Mouse (Mus musculus): ENCODE results near the gene Cldn3. TPM values are rescaled to one million over a fixed set of nuclear protein-coding genes. Genes with fewer than 3 reads are reported as not detected.
"Not testable (repeated sequence)": the region's sequence is repeated elsewhere in the genome, so short reads cannot be mapped to it uniquely, and the experiment has no call there.

Cldn3 gene
- 0.52 and 0.67 TPM in 2 replicates for polyA plus RNA-seq (2012; rRNA removed)

DNA sequence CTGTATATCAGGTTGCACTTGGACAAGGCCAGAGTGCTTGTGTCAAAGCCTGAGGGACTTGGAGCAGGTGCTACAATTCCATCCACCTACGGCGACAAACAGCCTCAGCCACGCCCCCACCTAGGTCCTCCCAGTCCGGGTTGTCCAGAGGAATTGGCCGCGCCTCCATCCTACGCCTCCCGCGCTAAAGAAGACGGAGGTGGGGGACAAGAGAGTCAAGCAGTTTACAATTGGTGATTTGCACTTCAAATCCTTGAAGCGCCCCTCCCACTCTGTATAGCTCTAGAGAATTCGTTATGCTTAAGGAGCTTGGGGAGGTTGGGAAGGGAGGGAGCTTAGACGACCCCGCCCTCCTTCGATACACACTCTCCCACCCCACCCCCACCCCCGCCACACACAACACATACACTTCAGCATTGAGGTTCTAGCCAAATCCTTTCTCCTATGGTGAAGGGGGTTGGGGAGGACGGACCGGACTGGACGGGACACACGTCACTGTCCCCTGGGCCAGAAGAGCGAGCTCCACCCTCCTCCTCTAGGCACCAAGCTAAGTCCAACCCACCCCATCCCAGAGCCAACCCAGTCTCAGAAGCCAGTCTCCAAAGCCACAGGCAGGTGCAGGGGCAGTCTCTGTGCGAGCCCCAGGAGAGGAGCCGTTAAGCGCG, at the start of gene Cldn3:
TSS of gene Cldn3 (plus strand) at position 582 of the 665 bp plus-strand sequence.
- no peak for DNase-seq
- no peak within 1 kb of the TSS for H3K27ac ChIP-seq (ENCODE audit: insufficient read depth, low read length)
- TF ChIP-seq POLR2A (IDR thresholded peaks at IDR 0.05; ENCODE audit: borderline replicate concordance, insufficient read depth, low read length) (no peak), CTCF (IDR thresholded peaks at IDR 0.05; ENCODE audit: borderline replicate concordance, insufficient read depth, low read depth, low read length) (no peak)
- H3K27me3 ChIP-seq (ENCODE audit: control insufficient read depth, insufficient read depth, low read length): no peaks in the 10 kb centered on the region; the same call in 1 of the 2 replicates
- WGBS: 3% methylated on average over 25 of the region's 25 CpGs
- H3K4me1 ChIP-seq (ENCODE audit: control insufficient read depth, insufficient read depth, low read length): no peaks in the 10 kb centered on the region
- H3K4me3 ChIP-seq (replicated peaks; ENCODE audit: insufficient read depth, low read depth, low read length): no peak within 1 kb of the TSS

DNA sequence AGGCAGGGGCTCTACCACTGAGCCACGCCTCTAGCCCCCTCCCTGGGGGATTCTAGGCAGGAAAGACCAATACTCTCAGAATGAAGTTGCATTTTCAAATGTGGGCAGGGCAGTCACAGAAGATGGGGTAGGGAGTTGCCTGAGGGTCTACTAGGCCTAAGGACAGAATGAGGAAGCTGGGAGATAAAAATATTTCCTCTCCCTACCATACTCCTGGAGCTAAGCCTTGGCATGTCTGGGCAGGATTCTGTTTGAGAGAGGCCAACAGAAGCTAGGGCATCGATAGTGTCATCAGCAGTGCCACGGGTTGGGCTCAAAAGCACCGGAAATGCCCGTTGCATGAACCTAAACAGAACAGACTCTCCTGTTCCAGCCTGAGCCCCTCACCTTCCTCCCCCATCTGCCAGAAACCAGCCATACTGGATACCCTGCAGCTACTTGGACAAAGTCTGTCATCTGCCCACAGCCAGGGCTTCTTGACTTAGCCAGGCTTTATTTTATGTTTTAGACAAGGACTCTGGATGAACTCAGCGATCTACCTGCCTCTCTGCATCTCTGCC, 49.3 kb upstream of the Cldn3 start:
- H3K27ac ChIP-seq (ENCODE audit: insufficient read depth, low read length): no peak overlapping the region
- no peak overlapping the region for H3K4me3 ChIP-seq (replicated peaks; ENCODE audit: insufficient read depth, low read depth, low read length)
- WGBS: 70% methylated on average over 6 of the region's 6 CpGs
- TF ChIP-seq CTCF (IDR thresholded peaks at IDR 0.05; ENCODE audit: borderline replicate concordance, insufficient read depth, low read depth, low read length): no peak
- no peak for TF ChIP-seq POLR2A (IDR thresholded peaks at IDR 0.05; ENCODE audit: borderline replicate concordance, insufficient read depth, low read length)
- H3K4me1 ChIP-seq (ENCODE audit: control insufficient read depth, insufficient read depth, low read length): no peaks in the 10 kb centered on the region
- no peaks in the 10 kb centered on the region for H3K27me3 ChIP-seq (ENCODE audit: control insufficient read depth, insufficient read depth, low read length)
- no peak for DNase-seq

DNA sequence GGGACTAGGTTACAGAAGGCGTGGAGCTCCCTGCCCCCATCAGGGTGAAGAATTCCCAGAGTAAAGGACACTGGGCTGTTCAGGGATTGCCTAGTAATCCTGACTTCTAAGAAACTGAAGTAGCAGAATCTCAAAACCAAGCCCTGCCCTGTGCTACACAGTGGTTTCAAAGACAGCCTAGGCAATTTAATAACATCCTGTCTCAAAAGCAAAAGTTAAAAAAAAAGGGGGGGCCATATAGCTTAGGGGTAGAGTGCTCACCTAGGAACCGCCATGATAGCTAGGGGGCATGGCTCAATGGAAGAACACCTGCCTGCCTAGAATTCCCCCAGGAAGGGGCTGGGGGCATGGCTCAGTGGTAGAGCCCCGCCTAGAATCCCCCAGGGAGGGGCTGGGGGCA, 46.9 kb upstream of the Cldn3 start:
- Histone ChIP-seq H3K27ac (ENCODE audit: insufficient read depth, low read length) (no peak overlapping the region), H3K4me3 (replicated peaks; ENCODE audit: insufficient read depth, low read depth, low read length) (no peak overlapping the region), H3K4me1 (ENCODE audit: control insufficient read depth, insufficient read depth, low read length) (0 out of 2 replicates have a peak, but pooled peaks cover 2% of the 10 kb centered on the region), H3K27me3 (ENCODE audit: control insufficient read depth, insufficient read depth, low read length) (no peaks in the 10 kb centered on the region)
- TF ChIP-seq POLR2A (IDR thresholded peaks at IDR 0.05; ENCODE audit: borderline replicate concordance, insufficient read depth, low read length): no peak
- WGBS: 69% methylated on average over 3 of the region's 3 CpGs
- DNase-seq: no peak

DNA sequence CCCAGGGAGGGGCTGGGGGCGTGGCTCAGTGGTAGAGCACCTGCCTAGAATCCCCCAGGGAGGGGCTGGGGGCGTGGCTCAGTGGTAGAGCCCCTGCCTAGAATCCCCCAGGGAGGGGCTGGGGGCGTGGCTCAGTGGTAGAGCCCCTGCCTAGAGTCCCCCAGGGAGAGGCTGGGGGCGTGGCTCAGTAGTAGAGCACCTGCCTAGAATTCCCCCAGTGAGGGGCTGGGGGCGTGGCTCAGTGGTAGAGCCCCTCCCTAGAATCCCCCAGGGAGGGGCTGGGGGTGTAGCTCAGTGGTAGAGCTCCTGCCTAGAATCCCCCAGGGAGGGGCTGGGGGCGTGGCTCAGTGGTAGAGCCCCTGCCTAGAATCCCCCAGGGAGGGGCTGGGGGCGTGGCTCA, 46.5 kb upstream of the Cldn3 start:
- DNase-seq; H3K4me3 ChIP-seq (replicated peaks; ENCODE audit: insufficient read depth, low read depth, low read length); H3K4me1 ChIP-seq (ENCODE audit: control insufficient read depth, insufficient read depth, low read length); H3K27ac ChIP-seq (ENCODE audit: insufficient read depth, low read length); H3K27me3 ChIP-seq (ENCODE audit: control insufficient read depth, insufficient read depth, low read length): not testable (repeated sequence)
- 88% methylated on average over 4 of the region's 7 CpGs for WGBS

GRCm38 (mm10) chr5:134941472-134942209, 44.4 kb upstream of the Cldn3 start:
- H3K27ac ChIP-seq (ENCODE audit: insufficient read depth, low read length): no peak overlapping the region
- H3K27me3 ChIP-seq (ENCODE audit: control insufficient read depth, insufficient read depth, low read length): no peaks in the 10 kb centered on the region
- TF ChIP-seq POLR2A (IDR thresholded peaks at IDR 0.05; ENCODE audit: borderline replicate concordance, insufficient read depth, low read length): no peak
- TF ChIP-seq CTCF (IDR thresholded peaks at IDR 0.05; ENCODE audit: borderline replicate concordance, insufficient read depth, low read depth, low read length): no peak
- 94% methylated on average over 14 of the region's 14 CpGs for WGBS
- no peak overlapping the region for H3K4me3 ChIP-seq (replicated peaks; ENCODE audit: insufficient read depth, low read depth, low read length)
- 0 out of 2 replicates have a peak, but pooled peaks cover 2% of the 10 kb centered on the region for H3K4me1 ChIP-seq (ENCODE audit: control insufficient read depth, insufficient read depth, low read length)
- no peak for DNase-seq

DNA sequence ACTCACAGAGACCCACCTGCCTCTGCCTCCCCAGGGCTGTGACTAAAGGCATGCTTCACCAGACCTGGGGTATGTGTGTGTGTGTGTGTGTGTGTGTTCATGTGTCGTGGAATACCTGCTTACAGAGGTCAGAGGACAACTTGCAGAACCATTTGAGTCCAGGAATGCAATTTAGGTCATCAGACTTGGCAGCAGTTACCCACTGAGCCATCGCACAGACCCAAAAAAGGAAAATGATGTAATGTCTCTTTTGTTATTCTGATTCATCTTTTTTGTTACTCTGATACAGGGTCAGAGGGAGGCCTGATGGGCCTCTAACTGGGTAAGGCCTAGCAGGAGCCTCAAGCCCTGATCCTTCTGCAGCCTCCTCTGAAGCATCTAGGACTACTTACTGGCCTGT, 43.3 kb upstream of the Cldn3 start:
- no peaks in the 10 kb centered on the region for H3K27me3 ChIP-seq (ENCODE audit: control insufficient read depth, insufficient read depth, low read length)
- TF ChIP-seq POLR2A (IDR thresholded peaks at IDR 0.05; ENCODE audit: borderline replicate concordance, insufficient read depth, low read length): no peak
- WGBS: 24% methylated on average over 2 of the region's 2 CpGs
- no peak overlapping the region for H3K27ac ChIP-seq (ENCODE audit: insufficient read depth, low read length)
- DNase-seq: peak; percentile 17 to 36
- H3K4me1 ChIP-seq (ENCODE audit: control insufficient read depth, insufficient read depth, low read length): 0 out of 2 replicates have a peak, but pooled peaks cover 2% of the 10 kb centered on the region
- no peak overlapping the region for H3K4me3 ChIP-seq (replicated peaks; ENCODE audit: insufficient read depth, low read depth, low read length)

- WGBS: 85% methylated on average over 5 of the region's 5 CpGs
- 0 out of 2 replicates have a peak, but pooled peaks cover 2% of the 10 kb centered on the region for H3K4me1 ChIP-seq (ENCODE audit: control insufficient read depth, insufficient read depth, low read length)
Observed at GRCm38 (mm10) chr5:134944179-134944578, 41.8 kb upstream of the Cldn3 start.

More at GRCm38 (mm10) chr5:134944179-134944578, 41.8 kb upstream of the Cldn3 start:
- H3K27me3 ChIP-seq (ENCODE audit: control insufficient read depth, insufficient read depth, low read length): no peaks in the 10 kb centered on the region
- TF ChIP-seq CTCF (IDR thresholded peaks at IDR 0.05; ENCODE audit: borderline replicate concordance, insufficient read depth, low read depth, low read length) (no peak), POLR2A (IDR thresholded peaks at IDR 0.05; ENCODE audit: borderline replicate concordance, insufficient read depth, low read length) (no peak)
- no peak overlapping the region for H3K27ac ChIP-seq (ENCODE audit: insufficient read depth, low read length)
- H3K4me3 ChIP-seq (replicated peaks; ENCODE audit: insufficient read depth, low read depth, low read length): no peak overlapping the region
- no peak for DNase-seq
